Mouse (Mus musculus) limb, embryonic 14.5 days (tissue): ENCODE measurements around the gene Ttll1. TPM values are rescaled to one million over a fixed set of nuclear protein-coding genes. Genes with fewer than 3 reads are reported as not detected.

Experiments used
- ATAC-seq: fragments of 200-750 bp; cut with Nextera tagmentation; 2 replicates; pipeline ENCODE4 v1.8.0; 2017; ENCODE audit warnings: low read depth, moderate number of reproducible peaks, moderate TSS enrichment; ENCODE audit not compliant: low FRiP score
- DNase-seq: peaks from one replicate; pipeline ENCODE4 v3.0.0-alpha.2; 2015; ENCODE audit warnings: low spot score
- H3K27ac ChIP-seq: fragments of 300-500 bp; sonication (generic); replicated peaks from 2 replicates; pipeline ENCODE4 v1.5.1; 2014; ENCODE audit warnings: low read depth, mild to moderate bottlenecking, low read length, moderate library complexity, mixed read lengths
- H3K27me3 ChIP-seq: fragments of 300-500 bp; sonication (generic); 2 replicates; pipeline ENCODE4 v1.6.1; 2014; ENCODE audit warnings: low read length, mixed read lengths; ENCODE audit not compliant: control insufficient read depth, insufficient read depth
- H3K36me3 ChIP-seq: fragments of 300-500 bp; sonication (generic); 2 replicates; pipeline ENCODE4 v1.6.1; 2014; ENCODE audit warnings: mild to moderate bottlenecking, low read length, moderate library complexity, mixed read lengths; ENCODE audit not compliant: control insufficient read depth, insufficient read depth
- H3K4me1 ChIP-seq: fragments of 300-500 bp; sonication (generic); 2 replicates; pipeline ENCODE4 v1.6.1; 2014; ENCODE audit warnings: antibody characterized with exemption, low read length, mixed read lengths; ENCODE audit not compliant: control insufficient read depth, insufficient read depth
- H3K4me2 ChIP-seq: fragments of 300-500 bp; sonication (generic); replicated peaks from 2 replicates; pipeline ENCODE4 v1.6.1; 2014; ENCODE audit warnings: low read depth, mild to moderate bottlenecking, low read length, moderate library complexity; ENCODE audit not compliant: severe bottlenecking
- H3K4me3 ChIP-seq: fragments of 300-500 bp; sonication (generic); replicated peaks from 2 replicates; pipeline ENCODE4 v1.5.1; 2014; ENCODE audit warnings: low read length
- H3K9ac ChIP-seq: fragments of 300-500 bp; sonication (generic); 2 replicates; pipeline ENCODE4 v1.6.1; 2014; ENCODE audit warnings: mild to moderate bottlenecking, low read depth, low read length, moderate library complexity; ENCODE audit not compliant: severe bottlenecking
- H3K9me3 ChIP-seq: fragments of 300-500 bp; sonication (generic); 2 replicates; pipeline ENCODE4 v1.6.1; 2016; ENCODE audit warnings: low read length; ENCODE audit not compliant: control insufficient read depth
- POLR2A ChIP-seq: fragments of 200-500 bp; IDR thresholded peaks from 2 replicates; pipeline ENCODE4 v1.8.0; 2012; ENCODE audit warnings: inconsistent platforms, mild to moderate bottlenecking, moderate library complexity, borderline replicate concordance; ENCODE audit not compliant: insufficient read depth, insufficient read length; ENCODE audit errors: extremely low read depth
- WGBS: fragments of 180-500 bp; shearing (Covaris S2); extraction: QIAGEN DNeasy Blood & Tissue Kit; methylation state at CpG from one replicate; pipeline ENCODE4 v1.1.7; 2014; 5-methylcytosine and 5-hydroxymethylcytosine counted together
- polyA plus RNA-seq, 2 experiments: library from polyadenylated mRNA; depleted of rRNA in 1 of 2; stranded (reverse) in 1 of 2; unstranded in 1 of 2; fragments of >200 nt; fragmentation: Nextera tagmentation in 1 of 2; extraction: Ambion mirVana in 1 of 2; gene quantifications; 2 replicates each; pipeline versions ENCODE4 v1.2.1 to v1.2.3; 2012 to 2014

Gene Ttll1
- polyA plus RNA-seq, 2 experiments: 9.0 to 13.0 TPM

GRCm38 (mm10) chr15:83546029-83546428 is 35.3 kb upstream of the Ttll1 start:
- Histone ChIP-seq H3K27me3 (no peaks in the 10 kb centered on the region), H3K9ac (no peak overlapping the region), H3K9me3 (no peaks in the 10 kb centered on the region), H3K4me2 (no peak overlapping the region), H3K4me1 (no peaks in the 10 kb centered on the region), H3K4me3 (no peak overlapping the region), H3K27ac (no peak overlapping the region), H3K36me3 (peaks cover 56% of the 10 kb centered on the region)
- no peak for DNase-seq
- no peak for TF ChIP-seq POLR2A
- WGBS: 95% methylated on average over 7 of the region's 7 CpGs
- ATAC-seq: no peak

- ATAC-seq (no peak), DNase-seq (no peak)
- H3K4me2 ChIP-seq: no peak overlapping the region
- no peaks in the 10 kb centered on the region for H3K9me3 ChIP-seq
- no peak for TF ChIP-seq POLR2A
- no peaks in the 10 kb centered on the region for H3K4me1 ChIP-seq
- H3K36me3 ChIP-seq: peaks cover 14% of the 10 kb centered on the region
- no peak overlapping the region for H3K27ac ChIP-seq
- 70% methylated on average over 9 of the region's 9 CpGs for WGBS
- no peak overlapping the region for H3K9ac ChIP-seq
- no peak overlapping the region for H3K4me3 ChIP-seq
- H3K27me3 ChIP-seq: no peaks in the 10 kb centered on the region
Measured at GRCm38 (mm10) chr15:83541647-83542287, 31.1 kb upstream of the Ttll1 start.

DNA sequence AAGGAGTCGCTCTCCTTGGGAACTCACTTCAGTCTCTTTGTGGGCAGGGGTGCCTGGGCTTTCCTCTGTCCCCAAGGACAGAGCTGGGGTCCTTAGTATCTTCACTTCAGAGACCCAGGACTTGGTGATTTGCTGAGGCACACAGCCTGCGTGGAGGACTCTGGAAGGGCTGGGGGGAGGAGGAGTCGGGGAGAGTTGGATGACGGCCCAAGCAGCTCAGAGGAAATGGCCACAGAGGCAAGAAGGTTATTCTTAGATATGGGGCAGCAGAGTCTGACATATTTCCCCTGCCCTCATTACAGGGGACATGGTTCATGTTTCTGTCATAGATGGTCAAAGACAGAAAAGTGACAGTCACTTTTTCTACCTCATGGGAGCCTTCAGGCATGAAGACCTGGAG is 29.2 kb upstream of the Ttll1 start:
- Histone ChIP-seq H3K36me3 (no peaks in the 10 kb centered on the region), H3K9ac (no peak overlapping the region), H3K4me1 (no peaks in the 10 kb centered on the region), H3K9me3 (no peaks in the 10 kb centered on the region), H3K4me2 (no peak overlapping the region), H3K4me3 (no peak overlapping the region), H3K27ac (no peak overlapping the region), H3K27me3 (no peaks in the 10 kb centered on the region)
- ATAC-seq (no peak), DNase-seq (no peak)
- no peak for TF ChIP-seq POLR2A
- WGBS: 49% methylated on average over 4 of the region's 4 CpGs

DNA sequence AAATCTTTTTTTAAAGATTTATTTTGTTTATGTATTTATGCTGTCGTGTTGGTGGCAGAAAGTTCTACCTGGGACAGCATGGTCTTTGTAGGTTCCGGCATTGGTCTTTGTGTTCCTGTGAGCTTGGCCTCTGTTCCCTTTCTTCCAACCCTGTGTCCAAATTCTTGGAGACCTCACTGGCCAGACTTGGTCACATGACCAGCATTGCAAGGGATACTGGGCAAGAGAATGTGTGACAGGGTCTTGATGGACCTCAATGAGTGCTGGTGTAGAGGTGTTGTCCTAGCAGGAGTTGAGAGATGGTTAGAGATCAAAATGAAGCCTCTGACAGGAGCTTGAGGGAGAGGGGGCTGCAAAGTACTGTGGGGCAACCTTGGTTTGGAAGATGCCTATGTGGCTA is 28.2 kb upstream of the Ttll1 start:
- H3K36me3 ChIP-seq: no peaks in the 10 kb centered on the region
- no peaks in the 10 kb centered on the region for H3K9me3 ChIP-seq
- DNase-seq: no peak
- H3K27ac ChIP-seq: no peak overlapping the region
- H3K4me3 ChIP-seq: no peak overlapping the region
- no peak for TF ChIP-seq POLR2A
- ATAC-seq: no peak
- no peaks in the 10 kb centered on the region for H3K4me1 ChIP-seq
- H3K9ac ChIP-seq: no peak overlapping the region
- no peaks in the 10 kb centered on the region for H3K27me3 ChIP-seq
- 91% methylated on average over 2 of the region's 2 CpGs for WGBS
- no peak overlapping the region for H3K4me2 ChIP-seq

GRCm38 (mm10) chr15:83535890-83536231 is 25.2 kb upstream of the Ttll1 start:
- 73% methylated on average over 6 of the region's 6 CpGs for WGBS
- no peak for TF ChIP-seq POLR2A

More at GRCm38 (mm10) chr15:83535890-83536231, 25.2 kb upstream of the Ttll1 start:
- ATAC-seq (no peak), DNase-seq (no peak)
- Histone ChIP-seq H3K4me2 (no peak overlapping the region), H3K27ac (no peak overlapping the region), H3K4me3 (no peak overlapping the region), H3K27me3 (no peaks in the 10 kb centered on the region), H3K9ac (no peak overlapping the region), H3K36me3 (no peaks in the 10 kb centered on the region), H3K9me3 (no peaks in the 10 kb centered on the region), H3K4me1 (no peaks in the 10 kb centered on the region)
